Mouse (Mus musculus): ENCODE data around the gene Cmbl.

- TF ChIP-seq CTCF (IDR thresholded peaks at IDR 0.05; ENCODE audit: extremely low read depth, insufficient read depth, insufficient read length, insufficient replicate concordance): no peak
- no peak for TF ChIP-seq POLR2A (IDR thresholded peaks at IDR 0.05; ENCODE audit: low read depth, low read length)
Observed at GRCm38 (mm10) chr15:31617261-31617660, 52.1 kb downstream of the Cmbl start.
